Mouse (Mus musculus) left cerebral cortex, adult 2 months (tissue): ENCODE measurements at regions not wholly inside any gene's neighbourhood (a gene's known extent, or its start where the extent isn't known, plus 50 kb on each side); places are given as distances from the start of the nearest gene placed in this dataset.

Experiments used
- DNase-seq, 2 experiments: peaks; one replicate each; pipeline ENCODE4 v3.0.0; 2021 to 2022; ENCODE audit warnings: low spot score in 2 of 2, mixed read lengths in 1 of 2; ENCODE audit errors: extremely low spot score in 1 of 2
- H3K27ac ChIP-seq: fragments of 200-600 bp; 2 replicates; pipeline ENCODE4 v1.8.1; 2022
- H3K4me3 ChIP-seq: fragments of 200-600 bp; 2 replicates; pipeline ENCODE4 v1.8.1; 2022
- CTCF ChIP-seq: fragments of 200-600 bp; IDR thresholded peaks from 2 replicates; pipeline ENCODE4 v1.8.1; 2022; ENCODE audit warnings: antibody characterized with exemption, mild to moderate bottlenecking, moderate library complexity
- intact Hi-C: fragments of 180-260 bp; cut with DNase I; formaldehyde crosslinking; loops from one replicate; pipeline ENCODE4 v1.15.1; 2025

DNA sequence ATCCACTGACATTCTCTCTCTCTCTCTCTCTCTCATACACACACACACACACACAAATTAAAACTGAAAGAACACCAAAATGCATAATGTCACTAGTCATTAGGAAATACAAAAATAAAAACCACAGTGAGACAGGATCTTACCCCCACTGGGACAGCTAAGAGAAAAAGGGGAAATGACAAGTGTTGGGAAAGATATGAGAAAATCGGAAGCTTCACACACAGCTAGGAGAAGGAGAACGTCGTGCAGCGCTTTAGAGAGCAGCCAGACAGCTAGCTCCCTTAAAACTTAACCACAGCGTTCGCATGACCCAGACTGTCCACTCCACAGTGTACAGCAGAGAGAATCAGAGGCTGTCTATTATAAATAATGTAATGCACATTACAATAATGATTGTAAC lies 60.1 kb upstream of the Tlk1 start:
- no peak for TF ChIP-seq CTCF
- H3K4me3 ChIP-seq: no peak overlapping the region
- intact Hi-C loops: loop anchor here (2.0 to 5.0 kb wide), 2 partner anchors 33 to 58 kb away; partner anchors contain the start of gene Tlk1
- no peak for DNase-seq
- no peak overlapping the region for H3K27ac ChIP-seq

DNA sequence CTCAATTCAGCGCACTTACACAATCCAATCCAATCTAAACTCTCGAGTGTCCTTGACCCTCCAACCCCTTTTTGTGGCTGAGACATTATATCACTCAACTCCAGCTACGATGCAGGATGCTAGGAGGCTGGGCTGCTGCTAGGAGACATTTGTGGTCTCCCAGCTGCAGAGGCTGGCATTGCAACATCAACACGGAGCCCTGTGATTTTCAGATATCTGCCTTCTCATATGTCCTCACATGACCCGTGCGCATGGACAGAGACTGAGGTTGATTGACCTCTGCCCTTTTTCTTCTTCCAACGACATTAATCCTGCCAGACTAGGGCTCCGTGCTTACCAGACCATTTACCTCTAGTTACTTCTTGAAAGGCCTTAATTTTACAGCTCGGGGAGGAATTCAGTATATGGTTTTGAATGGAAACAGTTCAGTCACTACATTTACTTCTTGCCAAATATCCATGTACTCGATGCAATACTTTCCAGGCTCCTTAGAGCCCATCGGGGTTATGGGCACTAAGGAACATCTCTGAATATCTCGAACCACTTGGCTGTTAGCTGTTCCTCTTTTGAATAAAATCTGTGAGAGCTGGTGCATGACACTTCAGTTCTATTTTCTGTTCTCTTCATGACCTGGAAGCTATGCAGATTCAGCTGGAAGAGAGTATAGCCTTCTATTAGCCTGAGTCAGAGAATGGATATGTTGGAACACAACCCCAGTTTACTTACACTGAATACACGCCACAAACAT lies 52.0 kb upstream of the Tlk1 start:
- TF ChIP-seq CTCF: no peak; the same call in 1 of the 2 replicates
- no peak for DNase-seq
- H3K27ac ChIP-seq: no peak overlapping the region
- intact Hi-C loops: no loop called here
- no peak overlapping the region for H3K4me3 ChIP-seq

DNA sequence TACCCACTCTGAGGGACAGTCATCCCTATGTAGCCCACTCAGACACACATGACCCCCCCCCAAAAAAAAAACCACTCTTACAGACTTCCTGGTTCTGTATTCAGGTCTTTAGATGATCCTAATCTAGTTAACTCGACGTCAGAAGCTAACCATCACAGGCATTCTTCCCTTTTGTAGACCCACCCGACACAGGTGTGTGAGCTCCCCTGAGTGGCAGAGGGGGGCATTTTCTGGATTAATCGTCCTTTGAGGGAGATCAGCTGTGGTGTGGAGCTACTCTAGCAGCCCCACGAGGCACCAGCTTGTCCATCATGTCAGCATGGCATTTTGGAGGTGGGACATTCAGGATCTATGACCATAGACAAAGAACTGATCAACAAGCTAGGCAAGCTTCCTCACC lies 50.7 kb upstream of the Tlk1 start:
- no peak overlapping the region for H3K4me3 ChIP-seq
- TF ChIP-seq CTCF: no peak
- intact Hi-C loops: no loop called here
- DNase-seq: no peak
- H3K27ac ChIP-seq: no peak overlapping the region
